Mouse (Mus musculus) midbrain, embryonic 11.5 days (tissue): ENCODE results near the gene Toe1. TPM values are rescaled to one million over a fixed set of nuclear protein-coding genes. Genes with fewer than 3 reads are reported as not detected.

ENCODE experiments used
- ATAC-seq: fragments of 200-750 bp; cut with Nextera tagmentation; 2 replicates; pipeline ENCODE4 v1.8.0; 2017; ENCODE audit warnings: moderate TSS enrichment, moderate library complexity; ENCODE audit not compliant: low FRiP score
- DNase-seq: peaks from one replicate; pipeline ENCODE4 v3.0.0; 2015; ENCODE audit warnings: low spot score; ENCODE audit errors: missing footprints
- H3K27ac ChIP-seq: fragments of 300-500 bp; sonication (generic); 2 replicates; pipeline ENCODE4 v1.5.1; 2014; ENCODE audit warnings: low read depth, low read length
- H3K27me3 ChIP-seq: fragments of 300-500 bp; sonication (generic); 2 replicates; pipeline ENCODE4 v1.6.1; 2014; ENCODE audit warnings: mild to moderate bottlenecking, low read length, moderate library complexity, mixed read lengths; ENCODE audit not compliant: control insufficient read depth, insufficient read depth
- H3K36me3 ChIP-seq: fragments of 300-500 bp; sonication (generic); 2 replicates; pipeline ENCODE4 v1.6.1; 2014; ENCODE audit warnings: mild to moderate bottlenecking, low read length, moderate library complexity, mixed read lengths; ENCODE audit not compliant: control insufficient read depth, insufficient read depth
- H3K4me1 ChIP-seq: fragments of 300-500 bp; sonication (generic); 2 replicates; pipeline ENCODE4 v1.6.1; 2014; ENCODE audit warnings: low read length; ENCODE audit not compliant: control insufficient read depth, insufficient read depth
- H3K4me2 ChIP-seq: fragments of 300-500 bp; sonication (generic); 2 replicates; pipeline ENCODE4 v1.6.1; 2014; ENCODE audit warnings: mild to moderate bottlenecking, moderate library complexity
- H3K4me3 ChIP-seq: fragments of 300-500 bp; sonication (generic); 2 replicates; pipeline ENCODE4 v1.5.1; 2014; ENCODE audit warnings: low read depth, low read length
- H3K9ac ChIP-seq: fragments of 300-500 bp; sonication (generic); 2 replicates; pipeline ENCODE4 v1.6.1; 2014; ENCODE audit warnings: low read length
- H3K9me3 ChIP-seq: fragments of 300-500 bp; sonication (generic); 2 replicates; pipeline ENCODE4 v1.6.1; 2016; ENCODE audit warnings: low read length; ENCODE audit not compliant: control insufficient read depth
- WGBS: fragments of 180-500 bp; shearing (Covaris S2); extraction: QIAGEN DNeasy Blood & Tissue Kit; methylation state at CpG from one replicate; pipeline ENCODE4 v1.1.7; 2014; 5-methylcytosine and 5-hydroxymethylcytosine counted together
- polyA plus RNA-seq: library from polyadenylated mRNA; unstranded; fragments of >200 nt; fragmentation: Nextera tagmentation; extraction: Ambion mirVana; gene quantifications from 2 replicates; pipeline ENCODE4 v1.2.1, GENCODE M21; 2014

Gene Toe1
- polyA plus RNA-seq, 1 experiment from 2014 or later: 34.1 TPM

DNA sequence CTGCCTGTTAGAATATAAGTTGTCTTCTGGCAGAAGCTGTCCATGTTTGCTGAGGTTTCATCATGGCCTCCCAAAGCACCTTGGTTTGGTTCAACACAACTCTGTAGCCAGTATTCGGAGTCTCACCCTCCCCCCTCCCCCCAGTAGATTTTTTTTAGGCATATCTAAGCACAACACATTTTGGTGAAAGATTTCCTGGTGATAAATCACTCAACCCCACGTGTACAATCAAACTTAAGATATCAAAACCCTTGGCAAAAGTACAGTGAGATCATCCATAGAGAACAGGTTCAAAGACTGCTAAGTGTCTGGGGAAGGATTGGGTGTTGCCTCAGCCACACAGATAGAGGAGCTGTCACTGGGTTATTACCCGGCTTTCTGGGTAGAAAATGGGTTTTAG is 3.6 kb upstream of the Toe1 start:
- 79% methylated on average over 3 of the region's 3 CpGs for WGBS
- DNase-seq (no peak), ATAC-seq (no peak)
- Histone ChIP-seq H3K27ac (no peak overlapping the region), H3K27me3 (no peaks in the 10 kb centered on the region), H3K4me2 (no peak overlapping the region), H3K36me3 (no peaks in the 10 kb centered on the region), H3K9ac (no peak overlapping the region), H3K4me1 (peaks cover 7% of the 10 kb centered on the region), H3K4me3 (no peak overlapping the region), H3K9me3 (no peaks in the 10 kb centered on the region)

DNA sequence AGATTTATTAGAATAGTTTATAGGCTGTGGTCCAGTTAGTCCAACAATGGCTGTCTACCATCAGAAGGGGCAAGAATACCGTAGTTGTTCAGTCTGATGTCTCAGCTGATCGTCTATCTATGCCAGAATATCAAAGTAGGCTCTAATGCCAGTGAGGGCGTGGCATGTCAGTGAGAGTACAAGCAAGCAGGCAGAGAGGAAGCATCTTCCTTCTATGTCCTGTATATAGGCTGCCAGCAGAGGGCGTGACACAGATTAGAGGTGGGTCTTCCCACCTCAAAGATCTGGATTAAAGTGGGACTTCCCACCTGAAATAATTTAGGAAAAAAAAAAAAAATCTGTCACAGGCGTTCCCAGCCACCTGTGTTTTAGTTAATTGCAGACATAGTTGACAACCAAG is 7.5 kb downstream of the Toe1 start:
- no peak overlapping the region for H3K9ac ChIP-seq
- DNase-seq (no peak), ATAC-seq (no peak)
- no peak overlapping the region for H3K27ac ChIP-seq
- no peaks in the 10 kb centered on the region for H3K4me1 ChIP-seq
- no peaks in the 10 kb centered on the region for H3K9me3 ChIP-seq
- H3K4me2 ChIP-seq: no peak overlapping the region
- WGBS: 43% methylated on average over 5 of the region's 5 CpGs
- no peaks in the 10 kb centered on the region for H3K27me3 ChIP-seq
- H3K36me3 ChIP-seq: peaks cover 3% of the 10 kb centered on the region; the same call in 1 of the 2 replicates
- H3K4me3 ChIP-seq: no peak overlapping the region

GRCm38 (mm10) chr4:116796442-116797110 is 10.9 kb downstream of the Toe1 start:
- H3K36me3 ChIP-seq: no peaks in the 10 kb centered on the region
- DNase-seq (no peak), ATAC-seq (no peak)
- no peak overlapping the region for H3K4me2 ChIP-seq
- 70% methylated on average over 1 of the region's 1 CpGs for WGBS
- H3K27me3 ChIP-seq: no peaks in the 10 kb centered on the region
- no peaks in the 10 kb centered on the region for H3K9me3 ChIP-seq
- H3K9ac ChIP-seq: no peak overlapping the region
- no peak overlapping the region for H3K4me3 ChIP-seq
- H3K27ac ChIP-seq: no peak overlapping the region
- no peaks in the 10 kb centered on the region for H3K4me1 ChIP-seq

GRCm38 (mm10) chr4:116794273-116794672 is 13.2 kb downstream of the Toe1 start:
- no peak for DNase-seq
- H3K36me3 ChIP-seq: no peaks in the 10 kb centered on the region

DNA sequence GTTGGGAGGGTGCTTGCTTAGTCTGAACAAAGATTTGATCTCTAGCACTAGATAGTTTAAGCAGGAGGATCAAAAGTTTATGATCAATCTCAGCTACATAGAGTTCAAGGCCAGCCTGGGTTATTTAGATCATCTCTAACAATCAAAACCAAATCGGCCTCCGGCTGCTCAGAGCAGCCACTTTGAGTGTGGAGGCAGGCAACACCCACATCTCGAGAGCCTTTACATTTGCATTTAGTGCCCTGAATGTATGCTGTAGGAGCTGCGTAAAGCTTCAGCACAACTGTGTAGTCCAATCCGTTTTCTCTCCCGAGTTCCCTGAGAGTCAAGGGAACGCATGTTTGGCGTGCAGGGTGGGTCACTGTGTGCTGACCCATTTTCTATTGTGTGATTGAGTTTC is 15.0 kb downstream of the Toe1 start:
- Histone ChIP-seq H3K4me2 (no peak overlapping the region), H3K9me3 (no peaks in the 10 kb centered on the region), H3K27ac (no peak overlapping the region), H3K27me3 (no peaks in the 10 kb centered on the region), H3K4me3 (no peak overlapping the region), H3K4me1 (no peaks in the 10 kb centered on the region), H3K9ac (no peak overlapping the region), H3K36me3 (no peaks in the 10 kb centered on the region)
- DNase-seq: no peak
- ATAC-seq: no peak
- 86% methylated on average over 8 of the region's 8 CpGs for WGBS

More at GRCm38 (mm10) chr4:116794273-116794672, 13.2 kb downstream of the Toe1 start:
- Histone ChIP-seq H3K27ac (no peak overlapping the region), H3K27me3 (no peaks in the 10 kb centered on the region), H3K4me1 (no peaks in the 10 kb centered on the region), H3K9me3 (no peaks in the 10 kb centered on the region), H3K4me3 (no peak overlapping the region), H3K9ac (no peak overlapping the region), H3K4me2 (no peak overlapping the region)
- 82% methylated on average over 2 of the region's 2 CpGs for WGBS
- no peak for ATAC-seq

DNA sequence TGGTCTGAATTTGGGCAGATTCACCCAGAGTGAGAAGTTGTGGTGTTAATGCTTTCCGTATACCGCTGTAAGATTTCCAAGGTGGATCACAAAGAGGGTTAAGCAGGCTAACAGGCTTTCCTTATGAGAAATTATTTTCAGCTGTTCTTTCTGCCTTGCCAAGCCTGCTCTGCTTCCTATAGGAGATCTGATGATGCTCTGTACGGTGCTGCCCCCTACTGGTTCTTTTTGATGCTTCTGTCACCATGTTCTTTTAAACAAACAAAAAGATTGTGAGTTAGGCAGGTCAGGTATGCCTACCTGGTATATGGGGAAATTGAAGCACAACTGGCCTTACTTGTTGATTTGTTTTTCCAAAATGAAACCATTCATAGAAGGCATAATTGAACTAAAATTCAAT is 18.5 kb downstream of the Toe1 start:
- Histone ChIP-seq H3K4me2 (no peak overlapping the region), H3K9ac (no peak overlapping the region), H3K27ac (no peak overlapping the region), H3K4me3 (no peak overlapping the region), H3K36me3 (no peaks in the 10 kb centered on the region), H3K9me3 (no peaks in the 10 kb centered on the region; the same call in 1 of the 2 replicates), H3K27me3 (no peaks in the 10 kb centered on the region), H3K4me1 (no peaks in the 10 kb centered on the region)
- DNase-seq (peak; percentile 98), ATAC-seq (peak; percentile 50; the same call in 1 of the 2 replicates)
- WGBS: 11% methylated on average over 3 of the region's 3 CpGs

DNA sequence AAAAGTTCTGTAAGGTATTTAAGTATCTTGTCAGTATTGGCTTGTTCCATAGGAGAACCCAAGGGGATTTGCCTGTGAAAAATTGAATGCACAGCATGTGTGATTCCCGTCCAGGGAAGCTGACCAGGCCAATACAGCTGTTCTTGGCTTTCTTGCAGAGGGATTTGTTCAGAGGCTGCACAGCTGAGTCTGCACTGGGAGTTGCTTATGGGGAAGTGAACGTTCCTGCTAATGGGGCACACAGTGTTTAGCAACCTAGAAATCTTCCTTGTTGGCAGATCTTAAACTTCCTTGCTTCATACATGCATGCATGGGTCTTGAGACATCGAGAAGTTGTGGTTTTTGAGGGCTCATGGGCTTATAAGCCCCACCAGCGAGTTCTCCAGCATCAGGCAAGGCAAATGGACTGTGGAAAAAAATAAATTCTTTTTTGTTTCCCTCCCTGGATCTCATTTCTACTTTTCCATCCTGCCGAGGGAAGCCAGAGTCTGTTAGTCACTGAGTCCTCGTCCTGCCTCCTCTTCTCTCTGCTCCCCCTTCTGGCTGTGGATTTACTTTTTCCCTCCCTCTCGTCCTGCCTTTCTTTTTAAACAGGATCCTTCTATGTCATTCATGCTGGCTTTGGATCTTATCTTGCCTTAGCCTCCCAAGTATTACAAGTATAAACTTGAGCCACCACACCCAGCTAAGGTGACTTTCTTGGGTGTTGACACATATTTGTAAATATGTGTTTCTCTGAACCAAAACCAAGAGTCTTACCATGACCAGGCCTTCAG is 19.3 kb downstream of the Toe1 start:
- H3K9me3 ChIP-seq: no peaks in the 10 kb centered on the region; the same call in 1 of the 2 replicates
- H3K27ac ChIP-seq: no peak overlapping the region
- 42% methylated on average over 7 of the region's 7 CpGs for WGBS
- H3K36me3 ChIP-seq: no peaks in the 10 kb centered on the region
- H3K9ac ChIP-seq: no peak overlapping the region
- DNase-seq (no peak), ATAC-seq (no peak)
- H3K4me3 ChIP-seq: no peak overlapping the region
- H3K27me3 ChIP-seq: no peaks in the 10 kb centered on the region
- no peak overlapping the region for H3K4me2 ChIP-seq
- H3K4me1 ChIP-seq: no peaks in the 10 kb centered on the region

DNA sequence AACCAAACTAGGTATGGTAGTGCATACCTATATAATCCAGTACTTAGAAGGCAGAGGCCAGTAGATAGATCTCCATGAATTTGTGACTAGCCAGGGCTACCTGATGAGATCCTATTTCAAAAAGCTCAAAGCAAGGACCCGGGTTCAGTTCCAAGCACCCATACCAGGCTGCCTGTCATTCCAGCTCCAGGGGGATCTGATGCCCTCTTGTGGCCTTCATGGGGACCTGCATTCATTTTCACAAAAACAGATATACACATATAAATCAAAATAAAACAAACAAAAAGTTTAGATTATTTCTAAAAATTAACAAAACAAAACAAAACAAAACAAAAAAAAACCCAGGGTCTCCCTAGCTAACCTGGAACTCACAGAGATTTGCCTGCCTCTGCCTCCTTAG is 20.9 kb downstream of the Toe1 start:
- H3K4me1 ChIP-seq: peaks cover 9% of the 10 kb centered on the region
- H3K36me3 ChIP-seq: no peaks in the 10 kb centered on the region
- no peak overlapping the region for H3K4me2 ChIP-seq
- 95% methylated on average over 1 of the region's 1 CpGs for WGBS
- H3K4me3 ChIP-seq: no peak overlapping the region
- ATAC-seq: no peak
- H3K27me3 ChIP-seq: no peaks in the 10 kb centered on the region
- no peaks in the 10 kb centered on the region; the same call in 1 of the 2 replicates for H3K9me3 ChIP-seq
- no peak overlapping the region for H3K27ac ChIP-seq
- H3K9ac ChIP-seq: no peak overlapping the region
- no peak for DNase-seq

DNA sequence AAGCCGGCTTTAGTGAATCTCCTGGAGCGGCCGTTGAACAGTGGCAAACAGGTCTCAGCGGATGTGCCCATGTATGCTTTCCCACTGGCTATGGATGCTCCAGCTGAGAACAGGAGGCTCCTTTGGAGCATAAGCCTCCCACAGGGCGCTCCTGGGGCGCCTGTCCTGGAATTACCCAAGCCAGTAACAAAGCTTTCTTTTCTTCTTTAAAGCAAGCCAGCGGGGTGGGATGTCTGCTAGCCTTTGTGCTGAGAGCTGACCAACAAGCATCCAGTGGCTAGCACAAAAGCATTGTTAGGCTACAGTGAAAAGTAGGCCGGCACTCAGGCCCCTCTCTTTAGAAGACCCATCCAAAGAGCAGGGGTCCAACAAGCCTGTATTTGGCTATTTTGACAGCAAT is 25.3 kb downstream of the Toe1 start:
- Histone ChIP-seq H3K27ac (peak overlapping the region; percentile 65), H3K9me3 (no peaks in the 10 kb centered on the region; the same call in 1 of the 2 replicates), H3K9ac (peak overlapping the region; percentile 40), H3K36me3 (no peaks in the 10 kb centered on the region), H3K4me1 (peaks cover 9% of the 10 kb centered on the region), H3K27me3 (no peaks in the 10 kb centered on the region), H3K4me3 (no peak overlapping the region), H3K4me2 (peak overlapping the region; percentile 14)
- WGBS: 6% methylated on average over 8 of the region's 8 CpGs
- peak; percentile 48; the same call in 1 of the 2 replicates for ATAC-seq
- peak; percentile 94 for DNase-seq
